Mouse (Mus musculus): ENCODE measurements at regions not wholly inside any gene's neighbourhood (a gene's known extent, or its start where the extent isn't known, plus 50 kb on each side); places are given as distances from the start of the nearest gene placed in this dataset.

DNA sequence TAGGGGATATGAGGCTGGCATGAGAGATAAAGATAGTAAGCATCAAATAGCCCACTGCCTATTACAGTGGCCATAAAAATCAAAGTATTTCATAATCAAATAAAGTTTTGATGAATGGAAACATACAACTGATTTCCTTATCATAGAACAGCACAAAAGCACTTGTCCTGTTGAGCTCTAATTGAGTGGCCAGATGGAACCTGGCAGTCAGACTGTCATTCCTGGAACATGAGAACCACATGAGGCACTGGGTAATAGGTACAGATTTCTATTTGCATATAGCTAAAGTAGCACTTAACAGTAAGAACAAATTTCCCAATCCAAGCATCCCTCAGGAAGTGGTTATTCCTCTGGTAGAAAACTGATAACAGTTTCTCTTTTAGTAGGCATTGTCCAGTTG, 732.3 kb downstream of the Hdgfl1 start:
- no peak for DNase-seq

DNA sequence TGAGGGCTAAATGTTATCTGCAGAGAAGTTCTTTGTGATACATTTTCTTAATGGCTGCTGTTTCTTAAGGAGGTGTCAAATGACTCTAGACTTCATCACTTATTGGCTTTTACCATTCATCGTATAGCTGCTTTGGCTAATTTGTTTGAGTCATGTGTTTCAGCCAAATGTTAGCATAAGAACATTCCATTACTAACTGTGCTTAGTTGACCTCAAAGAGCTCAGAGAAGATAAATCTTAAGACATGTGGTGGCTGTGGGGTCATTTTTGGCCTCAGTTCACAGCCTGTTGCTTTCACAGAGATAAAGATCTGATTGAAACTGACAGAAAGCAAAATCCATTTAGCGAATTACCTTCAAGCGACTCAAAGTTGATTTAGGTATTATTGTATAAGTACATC, 743.6 kb downstream of the Hdgfl1 start:
- DNase-seq = peak; percentile 2 to 4

DNA sequence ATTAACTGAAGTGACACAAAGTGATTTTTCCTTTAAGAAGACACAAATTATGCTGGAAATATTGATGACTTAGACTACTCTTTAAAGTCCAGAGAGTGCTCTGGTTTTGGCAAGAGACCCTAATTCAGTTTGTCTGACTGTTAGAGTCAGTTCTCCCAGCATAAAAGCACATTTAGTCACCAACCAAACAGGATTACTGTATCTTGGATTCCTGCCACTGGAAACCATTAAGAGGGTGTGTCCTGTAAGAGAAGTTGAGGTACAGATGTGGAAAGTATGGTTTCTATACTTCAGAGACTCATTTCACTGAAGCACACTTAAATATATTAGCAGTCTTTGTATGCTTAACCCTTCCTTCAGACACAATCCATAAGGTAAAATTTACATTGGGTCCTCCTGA, 745.3 kb downstream of the Hdgfl1 start:
- no peak for DNase-seq

DNA sequence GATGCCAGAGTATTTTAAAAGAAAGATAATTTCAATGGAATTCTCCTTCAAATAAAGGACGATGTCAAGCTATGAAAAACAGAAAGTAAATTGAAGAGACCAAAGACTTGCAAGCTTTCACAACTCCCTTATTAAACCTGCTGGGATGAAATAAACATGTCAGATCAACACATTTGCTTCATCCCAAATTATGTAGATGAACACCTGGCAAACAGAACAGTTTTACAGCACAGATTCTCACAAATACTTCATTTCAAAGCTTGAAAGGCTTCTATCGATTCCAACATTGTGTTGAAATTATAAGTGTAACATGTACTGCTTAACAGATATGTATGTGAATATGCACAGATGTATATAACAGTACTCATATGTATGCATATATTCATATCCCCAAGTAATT, 749.5 kb downstream of the Hdgfl1 start:
- DNase-seq = no peak

DNA sequence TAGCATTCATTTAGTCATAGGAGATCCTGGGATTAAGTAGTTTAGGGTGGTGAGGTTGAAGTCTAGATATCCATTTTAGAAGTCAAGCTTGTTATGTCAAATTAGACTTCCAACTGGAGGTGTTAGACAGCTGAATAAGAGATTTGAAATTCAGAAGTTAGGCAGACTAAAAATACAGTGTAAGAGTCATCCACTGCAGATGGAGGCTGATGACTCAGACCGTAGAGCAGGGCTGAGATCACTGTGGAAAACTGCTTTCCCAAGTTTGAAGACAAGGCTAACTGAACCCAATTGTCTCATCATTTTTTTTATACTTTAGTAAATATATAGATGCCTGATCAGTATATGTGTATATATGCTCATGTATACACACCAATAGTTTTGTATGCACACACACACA, 738.8 kb upstream of the Nrsn1 start:
- DNase-seq = no peak

DNA sequence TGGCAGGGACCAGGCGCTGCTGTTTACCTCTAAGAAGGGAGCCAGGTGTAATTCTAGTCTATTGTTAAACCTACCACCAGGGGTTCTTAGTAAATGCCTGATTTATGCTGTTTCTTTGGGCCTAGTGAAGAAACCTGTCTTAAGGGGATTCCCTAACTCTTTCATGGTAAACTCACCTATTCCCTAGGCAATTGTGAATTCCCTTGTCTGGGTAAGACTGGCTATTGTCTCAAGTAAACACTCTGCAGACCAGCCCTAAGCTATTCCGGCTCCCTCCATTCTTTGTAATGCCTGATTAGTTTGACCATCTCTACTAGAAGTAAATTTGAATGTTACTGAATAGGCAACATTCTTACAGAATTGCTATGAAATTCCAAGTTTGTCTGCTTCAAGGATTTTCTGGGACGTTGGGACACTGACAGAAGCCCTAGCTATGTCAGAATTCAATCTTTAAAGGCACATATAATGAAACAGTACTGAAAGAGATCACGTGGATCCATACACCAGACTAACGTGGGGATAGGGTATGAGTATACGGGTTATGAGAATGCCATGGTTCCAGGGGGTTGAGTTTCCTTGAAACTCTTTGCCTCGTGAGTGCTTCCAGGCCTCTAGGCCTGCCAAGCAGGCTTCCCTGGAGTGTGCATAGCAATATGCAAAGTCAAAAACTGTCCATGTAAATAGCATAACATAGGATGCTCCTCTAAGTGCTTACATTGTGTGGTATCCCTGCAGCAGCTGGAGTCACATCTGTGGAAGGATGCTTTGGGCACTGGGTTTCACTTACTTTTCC, 734.7 kb upstream of the Nrsn1 start:
- no peak for DNase-seq

DNA sequence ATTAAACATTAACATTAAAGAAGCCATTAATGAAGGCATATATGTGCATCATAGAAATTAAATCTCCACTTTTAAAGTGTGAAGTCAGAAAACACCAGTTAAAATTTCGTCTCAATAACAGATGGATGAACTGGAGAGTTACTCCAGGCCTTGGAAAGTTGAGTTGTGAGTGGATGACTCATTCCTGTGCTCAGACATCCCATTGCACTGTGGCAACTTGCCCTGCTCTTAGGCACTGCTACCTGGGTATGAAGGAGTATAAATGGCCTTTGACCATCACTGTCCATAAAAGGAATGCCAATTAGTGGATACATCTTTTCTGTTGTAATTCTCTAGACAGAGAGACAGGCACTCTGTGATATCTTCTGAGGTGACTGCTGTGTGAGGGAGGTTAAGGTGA, 723.2 kb upstream of the Nrsn1 start:
- peak in 1 of 2 experiments; percentile 3 for DNase-seq

DNA sequence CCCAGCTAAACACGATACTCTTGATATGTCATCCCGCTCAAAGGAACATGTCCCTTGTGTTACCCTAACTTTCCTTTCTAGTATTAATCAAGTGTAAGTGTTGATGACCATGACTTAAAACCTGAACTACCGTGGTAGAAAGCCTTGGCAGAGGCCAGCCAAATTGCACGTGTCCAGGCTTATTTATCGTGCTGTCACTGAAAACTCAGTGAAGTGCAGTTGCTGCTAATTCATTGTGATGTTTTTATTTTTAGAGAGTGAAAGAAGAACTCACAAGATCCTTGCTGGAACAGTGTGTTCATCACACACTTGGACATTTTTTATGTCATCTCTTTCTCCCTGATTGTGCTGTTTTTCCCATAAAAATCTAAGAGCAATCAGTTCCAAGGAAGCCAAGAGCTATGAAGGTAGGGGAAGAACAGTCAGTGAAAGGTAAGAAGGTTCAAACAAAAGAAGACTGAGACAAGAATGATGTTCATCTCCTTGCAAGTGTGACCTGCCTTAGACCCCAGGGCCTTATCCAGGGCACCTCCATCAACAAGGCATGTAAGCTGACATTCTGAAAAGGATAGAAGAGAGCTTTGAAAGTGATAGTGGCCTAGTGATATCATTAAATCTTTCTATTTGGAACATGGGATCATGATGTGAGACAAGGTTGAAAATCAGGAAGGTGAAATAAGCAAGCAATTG, 718.9 kb upstream of the Nrsn1 start:
- no peak for DNase-seq

DNA sequence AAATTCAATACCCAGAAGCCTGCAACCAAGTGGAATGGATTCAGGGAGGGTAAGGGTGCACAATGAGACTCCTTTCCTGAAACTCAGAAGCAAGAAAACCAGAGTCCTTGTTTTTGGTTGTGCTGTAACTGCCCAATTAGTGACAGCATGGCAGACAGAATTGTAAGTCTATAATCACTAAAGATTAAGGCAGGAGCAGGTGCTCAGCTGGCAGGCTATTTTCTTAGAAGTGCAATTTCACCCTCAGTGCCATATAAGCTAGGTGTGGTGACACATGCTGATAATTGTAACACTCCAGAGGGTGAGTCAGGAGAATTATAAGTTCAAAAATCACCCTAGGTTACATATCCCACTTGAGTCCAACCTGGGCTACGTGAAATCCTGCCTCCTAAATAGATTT, 714.2 kb upstream of the Nrsn1 start:
- DNase-seq = no peak

DNA sequence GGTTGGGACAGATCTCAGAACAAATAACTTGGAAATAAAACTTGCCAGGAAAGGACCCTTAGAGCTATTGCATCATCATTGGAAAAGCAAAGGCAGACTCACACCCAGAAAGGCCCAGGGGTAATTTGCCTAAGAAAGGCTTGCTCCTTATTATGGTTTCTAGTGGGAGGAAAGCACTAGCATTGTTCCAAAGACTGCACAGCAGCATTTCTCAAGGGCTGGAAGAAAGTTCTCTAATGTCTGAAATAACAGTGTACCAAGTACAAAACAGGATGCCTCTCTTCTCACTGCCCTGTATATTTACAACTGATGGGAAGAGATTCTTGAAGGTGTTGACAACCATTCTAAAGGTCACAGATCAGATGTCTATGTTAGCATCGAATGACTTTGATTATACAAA, 713.4 kb upstream of the Nrsn1 start:
- DNase-seq = no peak

DNA sequence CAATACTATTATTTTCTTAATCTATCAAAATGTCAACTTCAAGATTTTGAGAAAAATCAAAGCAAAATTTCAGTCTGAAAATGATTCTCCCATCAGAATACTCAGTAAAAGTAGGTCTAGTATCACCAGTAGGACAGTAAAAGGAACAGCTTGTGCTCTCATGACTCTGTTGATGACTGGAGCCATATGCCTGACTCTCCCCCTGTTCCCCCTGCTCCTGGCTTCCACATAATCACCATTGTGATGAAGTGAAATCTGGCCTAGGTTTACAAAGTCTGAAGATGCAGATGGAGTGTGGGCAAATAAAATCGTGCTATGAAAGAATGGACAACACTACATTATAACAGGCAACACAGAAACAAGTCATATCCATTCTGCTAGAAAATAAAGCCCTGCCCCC, 708.3 kb upstream of the Nrsn1 start:
- no peak for DNase-seq

DNA sequence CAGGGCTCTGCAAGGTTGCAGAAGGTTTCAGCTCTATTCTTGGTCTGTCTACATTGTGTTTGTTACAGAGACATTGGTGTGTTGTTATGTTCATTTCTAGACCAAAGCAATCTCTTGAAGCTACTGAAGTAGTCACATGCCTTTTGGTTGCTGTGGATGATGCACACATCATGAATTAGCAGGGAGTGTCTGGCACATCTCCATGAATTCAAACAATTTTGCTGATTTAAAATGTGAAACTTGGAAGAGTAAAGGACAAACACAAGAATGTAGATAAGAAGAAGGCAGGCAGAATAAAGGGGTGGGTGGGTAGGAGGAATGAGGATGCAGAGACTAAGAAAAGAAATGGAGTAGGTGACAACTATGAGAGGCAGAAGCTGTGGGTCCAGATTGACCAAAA, 688.3 kb upstream of the Nrsn1 start:
- DNase-seq = no peak

DNA sequence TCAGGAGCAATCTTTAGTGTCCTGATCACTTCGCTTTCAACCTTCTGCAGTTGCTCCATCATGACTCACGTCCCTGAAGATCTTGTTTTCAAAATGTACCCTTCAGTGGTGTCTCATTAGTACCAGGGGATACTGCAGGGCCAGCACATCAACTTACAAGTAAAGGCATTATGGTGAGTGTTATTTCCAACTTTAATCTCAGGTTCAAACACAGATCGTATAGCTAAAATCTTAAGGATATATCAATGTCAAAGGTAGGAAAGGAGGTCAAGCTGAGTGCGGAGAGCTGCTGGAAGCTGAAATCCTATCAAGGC, 687.8 kb upstream of the Nrsn1 start:
- no peak for DNase-seq

DNA sequence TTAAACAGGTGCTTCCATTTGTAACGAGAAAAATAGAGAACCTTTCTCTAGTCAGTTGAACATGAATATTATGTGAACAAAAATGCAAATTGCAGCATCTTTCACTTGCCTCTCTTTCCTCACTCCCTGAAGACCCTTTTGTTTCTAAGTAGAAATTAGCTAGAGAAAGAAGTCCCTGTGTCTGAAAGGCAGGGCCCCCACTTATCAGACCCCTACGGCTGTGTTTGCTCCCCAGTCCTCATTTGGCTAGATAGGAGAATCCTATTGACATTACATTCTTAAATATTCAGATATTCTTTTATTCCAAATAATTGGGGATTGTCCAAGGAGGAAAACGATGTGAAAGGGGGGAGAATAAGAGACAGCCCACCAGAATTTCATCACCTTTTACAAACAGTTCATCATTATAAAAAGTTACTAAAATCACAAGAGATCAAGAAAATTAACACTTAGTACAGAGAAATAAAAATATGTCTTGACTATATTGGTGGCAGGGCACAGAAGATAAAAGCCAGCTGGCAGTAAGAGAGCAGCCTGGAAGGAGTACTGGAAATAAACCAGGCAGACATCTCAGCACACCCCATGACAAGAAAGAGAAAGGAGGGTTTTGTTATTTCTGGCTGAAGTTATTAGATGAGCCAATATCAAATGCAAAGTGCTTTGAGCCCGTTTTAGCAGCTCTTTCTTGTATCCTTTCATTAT, 687.3 kb upstream of the Nrsn1 start:
- no peak for DNase-seq

DNA sequence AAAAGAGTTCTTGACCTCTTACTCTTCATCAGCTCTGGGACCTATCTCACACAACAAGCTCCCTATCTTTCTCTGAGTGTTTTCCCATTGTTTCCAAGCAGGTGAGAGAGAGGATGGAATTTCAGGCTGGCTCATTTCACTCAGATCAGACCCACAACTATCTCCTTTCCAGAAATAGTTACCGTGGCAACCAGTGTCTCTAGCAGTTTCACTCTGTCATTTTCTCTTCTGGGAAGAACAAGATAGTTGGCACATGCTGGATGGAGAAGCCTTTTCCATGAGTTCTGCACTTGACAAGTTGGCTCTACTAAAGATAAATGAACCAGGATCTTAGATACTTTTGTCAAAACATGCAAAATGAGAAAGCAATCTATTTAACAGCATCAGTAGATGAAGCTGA, 667.3 kb upstream of the Nrsn1 start:
- no peak for DNase-seq

DNA sequence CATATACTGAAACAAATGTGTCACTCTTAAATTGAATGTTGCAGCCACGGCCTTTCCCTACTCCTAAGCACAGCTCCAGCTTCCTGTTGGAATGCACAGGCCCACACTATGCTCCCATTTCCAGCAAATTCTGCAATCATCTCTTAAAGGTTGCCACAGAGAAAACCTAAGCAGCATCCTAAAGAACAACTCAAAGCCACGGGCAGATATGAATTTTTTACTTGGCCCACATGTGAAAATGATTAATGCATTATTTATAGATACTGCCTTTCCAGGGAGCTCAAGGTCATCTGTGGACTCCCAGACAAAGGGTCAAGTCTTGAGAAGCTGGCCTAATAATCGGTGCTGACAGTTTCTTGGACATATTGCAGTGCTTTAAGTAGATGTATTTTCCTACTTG, 663.5 kb upstream of the Nrsn1 start:
- peak in 1 of 2 experiments; percentile 16 for DNase-seq

DNA sequence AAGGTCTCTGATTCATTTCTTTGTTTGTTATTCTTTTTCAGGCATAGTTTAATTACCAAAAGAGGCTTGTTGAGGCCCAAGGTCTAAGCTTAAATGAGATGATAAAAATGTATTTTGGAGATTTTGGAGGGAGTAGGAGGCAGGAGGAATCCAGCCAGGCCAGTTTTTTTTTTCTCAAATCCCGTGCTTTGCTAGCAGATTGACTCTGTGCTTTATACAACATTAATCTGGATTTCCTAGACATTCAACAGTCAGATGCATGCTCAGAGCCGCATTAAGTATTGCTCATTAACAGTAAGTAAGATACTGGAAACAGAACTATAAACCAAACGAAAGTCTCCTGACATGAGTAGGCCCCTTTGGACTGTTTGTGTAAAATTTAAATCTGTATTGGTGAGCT, 662.9 kb upstream of the Nrsn1 start:
- DNase-seq = no peak

DNA sequence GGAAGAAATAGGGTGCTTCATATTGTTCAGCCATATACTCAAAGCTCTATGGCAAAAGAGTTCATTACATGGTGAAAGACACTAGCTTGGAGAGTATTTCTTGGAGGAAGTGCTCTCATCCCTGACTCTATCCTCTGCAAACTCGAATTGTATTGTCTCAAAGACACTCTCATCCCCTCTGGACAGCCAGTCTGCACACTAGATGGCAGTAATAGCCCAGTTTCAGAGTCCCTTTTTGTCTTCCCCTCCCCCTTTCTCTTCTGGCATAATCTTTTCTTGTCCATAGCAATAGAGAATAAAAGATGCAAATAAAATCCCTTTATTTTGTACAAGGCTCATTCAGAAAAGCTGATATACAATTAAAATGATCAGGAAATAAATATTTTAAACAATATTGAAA, 662.5 kb upstream of the Nrsn1 start:
- peak; percentile 63 to 70 for DNase-seq

DNA sequence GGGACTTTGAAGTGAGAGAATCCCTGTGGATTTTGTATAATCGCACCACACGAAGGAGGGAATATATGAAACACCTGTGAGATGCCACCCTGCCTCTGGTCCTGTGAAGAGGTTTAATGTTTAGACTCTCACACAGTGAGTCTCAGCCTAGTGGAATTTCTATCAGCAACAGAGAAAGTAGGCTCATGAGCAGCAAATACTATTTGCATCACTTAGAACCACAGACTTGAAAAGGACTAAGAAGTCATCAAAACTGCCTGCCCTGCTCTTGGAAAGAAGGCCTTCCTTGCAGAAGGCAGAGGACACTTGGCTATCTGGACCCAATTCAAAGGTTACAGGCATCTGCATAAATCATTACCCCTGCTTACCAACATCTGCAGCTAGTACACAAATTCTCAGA, 662.1 kb upstream of the Nrsn1 start:
- DNase-seq = peak in 1 of 2 experiments; percentile 2

DNA sequence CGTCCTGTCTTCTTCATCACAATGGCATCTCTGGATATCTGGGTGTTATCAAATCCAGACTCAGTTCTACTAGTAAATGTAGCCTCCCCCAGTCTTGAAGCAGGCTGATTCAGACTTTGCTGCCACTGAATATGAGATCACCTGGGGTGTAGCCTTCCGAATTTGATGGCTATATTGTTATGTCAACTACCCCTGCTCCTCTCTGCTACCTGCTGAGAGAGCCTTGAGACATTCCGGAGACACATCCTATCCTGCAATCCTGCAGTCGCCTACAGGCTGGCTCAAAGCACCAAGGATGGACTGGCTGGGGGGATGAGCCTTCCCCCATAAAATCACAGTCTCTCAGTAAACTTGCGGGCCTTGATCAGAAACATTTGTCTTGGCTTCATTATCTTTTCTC, 655.4 kb upstream of the Nrsn1 start:
- DNase-seq = no peak

DNA sequence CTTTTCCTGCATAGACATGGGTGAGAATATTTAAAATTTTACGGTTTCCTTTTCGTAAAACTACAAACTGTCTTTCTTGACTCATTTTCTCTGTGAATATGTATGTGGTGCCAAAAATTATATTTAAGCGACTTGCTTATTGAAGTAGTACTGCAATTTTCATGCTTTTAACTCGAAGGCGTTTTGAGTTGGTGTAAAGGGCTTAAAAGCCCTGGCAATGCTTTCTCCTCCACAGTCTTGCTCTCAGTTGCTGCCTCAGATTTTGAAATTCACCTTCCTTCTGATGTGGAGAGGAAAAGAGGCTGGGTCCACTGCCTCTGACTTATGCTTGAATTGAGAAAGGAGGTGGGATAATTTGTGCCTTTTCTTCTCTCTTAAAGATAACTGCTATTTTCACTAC, 629.6 kb upstream of the Nrsn1 start:
- no peak for DNase-seq

DNA sequence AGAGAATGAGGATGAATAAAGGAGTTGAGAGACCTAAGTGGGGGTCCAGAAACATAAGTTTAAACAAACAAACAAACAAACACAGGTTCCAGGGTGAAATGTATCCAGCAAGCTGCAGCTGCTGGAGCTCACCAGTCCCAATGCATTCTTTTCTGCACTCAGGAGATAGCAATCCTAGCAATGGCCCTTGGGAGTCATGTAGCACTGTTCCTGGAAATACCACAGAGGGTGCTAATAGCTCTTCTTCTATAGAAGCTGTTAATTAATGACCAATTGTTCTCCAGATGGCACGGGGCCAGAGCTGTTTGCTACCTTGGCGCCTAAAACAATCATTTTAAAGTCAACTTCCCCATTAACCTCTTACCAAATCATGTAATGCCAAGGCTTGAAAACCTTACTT, 622.8 kb upstream of the Nrsn1 start:
- peak; percentile 18 to 25 for DNase-seq

DNA sequence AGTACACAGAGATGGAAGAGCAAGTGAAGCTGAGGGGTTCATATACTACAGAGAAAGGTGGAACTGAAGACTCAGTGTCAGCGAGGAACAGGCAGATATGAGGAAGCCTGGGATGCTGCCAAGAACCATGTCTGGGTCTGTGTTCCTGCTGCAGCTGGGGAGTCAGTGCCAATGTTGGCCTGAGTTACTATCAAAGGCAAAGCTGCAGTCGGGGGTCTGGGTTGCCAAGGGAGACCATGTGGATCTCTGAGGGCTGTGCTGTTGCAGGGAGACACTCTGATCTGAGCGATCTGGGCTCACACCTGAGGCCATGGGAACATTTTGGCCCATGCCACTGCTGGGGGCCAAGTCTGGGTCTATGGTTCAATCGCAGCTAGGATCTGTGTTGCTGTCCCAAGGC, 612.5 kb upstream of the Nrsn1 start:
- no peak for DNase-seq

DNA sequence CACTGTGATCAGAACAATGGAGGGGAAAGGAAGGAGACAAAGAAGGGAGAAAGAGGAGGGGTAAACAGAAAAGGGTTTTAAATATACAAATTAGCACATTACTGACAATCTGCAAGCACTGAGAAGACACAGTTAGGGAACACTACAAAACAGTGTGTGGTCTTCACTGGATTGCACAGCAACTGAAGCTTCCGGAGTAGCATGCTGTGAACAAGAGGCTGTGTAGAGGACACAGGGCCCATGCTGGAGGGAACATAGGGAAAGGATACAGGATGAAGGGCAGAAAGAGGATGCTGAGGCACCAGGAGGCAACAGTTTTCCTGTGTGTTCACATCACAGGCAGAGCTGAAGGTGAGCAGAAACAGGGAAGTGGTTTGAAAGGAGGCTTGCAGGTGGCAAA, 598.6 kb upstream of the Nrsn1 start:
- no peak for DNase-seq

All from kidney, postnatal 4 days (tissue).